Mouse (Mus musculus) large intestine, adult 2 months (tissue): Measurements from ENCODE around the gene Gm4969. TPM values are rescaled to one million over a fixed set of nuclear protein-coding genes. Genes with fewer than 3 reads are reported as not detected.

Source experiments
- DNase-seq: peaks from one replicate; pipeline ENCODE4 v3.0.0-alpha.2; 2012; ENCODE audit warnings: low read depth, low spot score
- WGBS: fragments of 180-500 bp; shearing (Covaris S2); methylation state at CpG from one replicate; pipeline ENCODE4 v1.1.7; 2018; 5-methylcytosine and 5-hydroxymethylcytosine counted together
- polyA plus RNA-seq: library from polyadenylated mRNA; depleted of rRNA; stranded (reverse); fragments of >200 nt; gene quantifications from 2 replicates; pipeline ENCODE4 v1.2.3, GENCODE M21; 2012; rRNA removed

Gene Gm4969
- polyA plus RNA-seq, 1 experiment = not detected

- no peak for DNase-seq
- WGBS = 85% methylated on average over 5 of the region's 5 CpGs
These were observed 68.9 kb downstream of the Gm4969 start for GRCm38 (mm10) chr7:19049252-19049651.

Other genes starting within 250 kb of the Gm4969 start
- gene Pglyrp1, start 247.0 kb downstream of the Gm4969 start, polyA plus RNA-seq = 539 and 693 TPM in 2 replicates
- 19.2 and 25.2 TPM in 2 replicates for gene Ccdc61, start 208.0 kb downstream of the Gm4969 start, polyA plus RNA-seq
- gene Nova2, start 192.5 kb downstream of the Gm4969 start, polyA plus RNA-seq = 0.17 and 0.21 TPM in 2 replicates
- gene Nanos2, start 131.0 kb downstream of the Gm4969 start, polyA plus RNA-seq = not detected in 2 replicates
- gene Mypop, start 127.1 kb downstream of the Gm4969 start, polyA plus RNA-seq = 1.9 and 2.0 TPM in 2 replicates
- 18.7 and 19.4 TPM in 2 replicates for gene Irf2bp1, start 114.3 kb downstream of the Gm4969 start, polyA plus RNA-seq
- gene Foxa3, start 94.8 kb downstream of the Gm4969 start, polyA plus RNA-seq = 24.9 and 28.3 TPM in 2 replicates
- gene Sympk, start 94.0 kb downstream of the Gm4969 start, polyA plus RNA-seq = 54.8 and 68.3 TPM in 2 replicates
- gene Rsph6a, start 63.7 kb downstream of the Gm4969 start, polyA plus RNA-seq = 0.11 TPM in 1 of 2 replicates, not detected in the other
- 15.3 and 15.6 TPM in 2 replicates for gene Dmwd, start 42.1 kb downstream of the Gm4969 start, polyA plus RNA-seq
- gene Dmpk, start 34.5 kb downstream of the Gm4969 start, polyA plus RNA-seq = 308 and 400 TPM in 2 replicates
- gene Six5, start 23.8 kb downstream of the Gm4969 start, polyA plus RNA-seq = 14.5 and 17.2 TPM in 2 replicates
- gene Fbxo46, start 1.5 kb upstream of the Gm4969 start, polyA plus RNA-seq = 9.8 and 10.1 TPM in 2 replicates
- gene Qpctl, start 30.9 kb upstream of the Gm4969 start, polyA plus RNA-seq = 7.7 and 9.8 TPM in 2 replicates
- 47.1 and 49.1 TPM in 2 replicates for gene Snrpd2, start 31.4 kb upstream of the Gm4969 start, polyA plus RNA-seq
- 0.67 and 0.68 TPM in 2 replicates for gene Gipr, start 47.8 kb upstream of the Gm4969 start, polyA plus RNA-seq
- gene Eml2, start 58.1 kb upstream of the Gm4969 start, polyA plus RNA-seq = 16.7 and 19.6 TPM in 2 replicates
- 3.2 TPM in 2 replicates for gene Gpr4, start 94.2 kb upstream of the Gm4969 start, polyA plus RNA-seq
- 33.6 and 36.3 TPM in 2 replicates for gene Opa3, start 110.0 kb upstream of the Gm4969 start, polyA plus RNA-seq
- 241 and 341 TPM in 2 replicates for gene Vasp, start 153.4 kb upstream of the Gm4969 start, polyA plus RNA-seq
- gene Ppm1n, start 161.7 kb upstream of the Gm4969 start, polyA plus RNA-seq = 0.33 and 1.3 TPM in 2 replicates
- 12.7 and 18.9 TPM in 2 replicates for gene Rtn2, start 164.3 kb upstream of the Gm4969 start, polyA plus RNA-seq
- 1.4 and 6.2 TPM in 2 replicates for gene Fosb, start 191.7 kb upstream of the Gm4969 start, polyA plus RNA-seq
- gene Ercc1, start 226.4 kb upstream of the Gm4969 start, polyA plus RNA-seq = 26.9 and 31.2 TPM in 2 replicates
- 3.2 and 4.1 TPM in 2 replicates for gene Cd3eap, start 241.1 kb upstream of the Gm4969 start, polyA plus RNA-seq
- gene Ppp1r13l, start 241.4 kb upstream of the Gm4969 start, polyA plus RNA-seq = 4.8 and 5.7 TPM in 2 replicates